Mouse (Mus musculus) cerebellum, postnatal 25 days (tissue): Measurements from ENCODE around the gene Stab1.
A peak's percentile ranks its signal among the peaks of the same experiment; 100 is the strongest.

Experiments used
- DNase-seq, 2 experiments: peaks; one replicate each; pipeline ENCODE4 v3.0.0; 2021; ENCODE audit warnings: mixed read lengths in 2 of 2

Stab1 gene

DNA sequence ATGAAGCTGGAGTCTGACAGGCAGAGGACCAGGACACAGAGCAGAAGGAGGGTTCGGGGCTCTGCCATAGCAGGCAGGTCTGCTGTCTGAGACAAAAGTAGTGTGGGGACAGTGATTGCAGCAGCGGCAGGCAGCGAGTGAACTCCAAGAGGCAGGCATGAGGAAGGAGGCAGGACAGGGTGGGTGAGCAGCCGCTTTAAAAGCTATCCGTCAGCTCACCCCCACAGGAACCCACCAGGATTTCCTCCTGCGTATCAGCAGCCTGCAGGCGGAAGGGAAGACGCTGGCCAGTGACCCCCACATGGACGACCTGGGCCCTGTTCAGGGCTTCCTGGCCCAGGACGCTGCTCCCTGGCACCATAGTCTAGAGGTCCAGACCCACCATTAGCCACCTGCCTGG is at the start of gene Stab1:
TSS of gene Stab1 (minus strand) at position 217 of the 400 bp plus-strand sequence.
- no peak for DNase-seq

GRCm38 (mm10) chr14:31217666-31218065 is 49.2 kb upstream of the Stab1 start, which contains the start of gene Sema3g:
TSS of gene Sema3g (plus strand) at chr14:31217860.
- DNase-seq: peak; percentile 83 to 85

GRCm38 (mm10) chr14:31216846-31217245 is 48.4 kb upstream of the Stab1 start, which contains the start of gene Nisch:
TSS of gene Nisch (minus strand) at chr14:31216946.
- DNase-seq: no peak

- DNase-seq: peak; percentile 81 to 87
These were observed 46.9 kb upstream of the Stab1 start for GRCm38 (mm10) chr14:31215157-31216002.

- no peak for DNase-seq
These were observed 46.2 kb upstream of the Stab1 start for GRCm38 (mm10) chr14:31214684-31215083.

GRCm38 (mm10) chr14:31213868-31214267 is 45.4 kb upstream of the Stab1 start:
- no peak for DNase-seq

GRCm38 (mm10) chr14:31212499-31212898 is 44.1 kb upstream of the Stab1 start:
- no peak for DNase-seq

DNA sequence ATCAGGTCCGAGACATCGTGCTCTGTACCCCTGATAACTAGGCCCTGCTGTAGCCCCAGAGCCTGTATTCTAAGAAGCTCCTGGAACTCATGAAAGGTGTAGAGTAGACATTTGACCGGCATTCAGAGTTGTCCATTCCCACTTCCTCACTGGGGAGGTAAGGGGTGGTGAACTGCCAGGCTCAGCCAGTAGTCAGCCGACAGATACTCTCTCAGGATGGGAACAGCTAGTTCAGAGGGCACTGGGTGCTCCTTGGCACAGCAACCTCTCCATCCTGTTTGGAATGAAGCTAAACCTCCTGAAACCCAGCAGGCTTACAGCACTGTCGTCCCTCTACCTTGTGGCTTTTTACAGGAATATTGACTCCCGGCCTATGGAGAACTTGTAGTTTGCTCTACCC is 43.4 kb upstream of the Stab1 start:
- no peak for DNase-seq

GRCm38 (mm10) chr14:31209133-31209557 is 40.7 kb upstream of the Stab1 start:
- no peak for DNase-seq

- no peak for DNase-seq
These were observed 39.6 kb upstream of the Stab1 start, which contains the start of gene Tnnc1 for GRCm38 (mm10) chr14:31208084-31208483. TSS of gene Tnnc1 (plus strand) at chr14:31208312.

- peak in 1 of 2 experiments; percentile 61 for DNase-seq
These were observed 38.8 kb upstream of the Stab1 start for GRCm38 (mm10) chr14:31207070-31207830.

DNA sequence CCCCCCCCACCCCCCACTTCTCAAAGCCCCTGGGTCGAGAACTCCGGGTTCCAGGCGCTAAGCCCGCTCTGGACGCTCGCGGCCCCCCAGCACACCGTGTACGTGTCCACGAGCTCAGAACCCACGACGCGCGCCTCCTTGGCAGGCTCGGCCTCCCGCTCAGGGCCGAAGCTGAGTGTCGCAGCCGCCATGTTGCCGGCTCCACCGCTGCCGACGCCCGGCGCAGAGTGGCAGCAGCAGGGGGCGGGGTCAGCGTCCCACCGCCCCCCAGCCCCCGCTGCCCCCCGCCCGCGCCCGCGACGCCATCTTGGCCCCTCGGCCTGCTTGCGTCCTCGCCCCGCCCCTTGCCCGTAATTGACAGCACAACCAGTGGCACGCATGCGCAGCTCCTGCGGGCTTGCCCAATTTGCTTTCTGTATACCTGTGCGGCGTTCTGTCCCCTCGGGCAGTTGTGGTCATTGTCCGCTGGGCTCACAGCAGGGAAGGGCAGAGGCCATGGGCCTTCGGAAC is 38.1 kb upstream of the Stab1 start:
- peak; percentile 96 to 99 for DNase-seq

DNA sequence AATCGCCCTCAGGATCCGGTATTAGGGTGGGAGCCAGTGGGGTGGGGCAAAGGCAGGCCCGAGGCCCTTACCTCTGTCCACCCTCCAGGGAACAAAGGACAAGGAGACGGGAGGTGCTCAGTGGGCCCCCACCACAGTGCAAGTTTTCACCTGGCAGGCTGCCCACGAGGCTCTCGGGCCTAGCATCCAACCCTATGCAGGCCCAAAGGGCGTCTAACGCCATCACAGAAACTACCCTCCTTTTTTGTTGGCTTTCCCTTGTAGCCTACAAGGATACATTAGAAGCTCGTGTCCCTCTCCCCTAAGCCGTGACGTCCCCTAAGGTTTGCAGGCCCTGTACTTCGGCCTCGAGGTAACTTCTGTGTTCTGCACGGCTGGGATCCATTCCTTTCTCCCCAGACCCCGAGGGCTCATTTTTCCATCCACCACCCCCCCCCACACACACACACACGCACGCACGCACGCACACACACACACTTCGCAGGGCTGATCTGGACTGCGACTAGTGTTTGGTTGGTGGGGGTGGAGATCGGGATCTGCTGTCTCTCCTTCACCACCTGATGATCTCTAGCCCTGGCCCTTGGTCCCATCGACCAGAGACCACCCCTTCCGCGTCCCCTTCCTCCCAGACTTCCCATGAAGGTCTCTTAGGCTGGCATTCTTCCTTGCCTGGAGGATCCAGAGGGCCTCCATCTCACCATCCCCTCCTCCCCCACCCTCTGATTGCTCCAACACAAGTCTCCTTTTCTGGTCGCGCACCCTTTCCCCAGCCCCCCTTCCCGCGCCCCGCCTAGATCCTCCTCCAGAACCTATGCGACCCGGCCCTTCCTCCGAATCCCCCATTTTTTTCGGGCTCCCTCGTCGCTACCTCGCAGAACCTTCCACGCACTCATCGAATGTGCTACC is 37.4 kb upstream of the Stab1 start:
- peak; percentile 73 to 78 for DNase-seq

GRCm38 (mm10) chr14:31205244-31205561 is 36.8 kb upstream of the Stab1 start:
- DNase-seq: no peak

- no peak for DNase-seq
These were observed 36.4 kb upstream of the Stab1 start for GRCm38 (mm10) chr14:31204844-31205243.

DNA sequence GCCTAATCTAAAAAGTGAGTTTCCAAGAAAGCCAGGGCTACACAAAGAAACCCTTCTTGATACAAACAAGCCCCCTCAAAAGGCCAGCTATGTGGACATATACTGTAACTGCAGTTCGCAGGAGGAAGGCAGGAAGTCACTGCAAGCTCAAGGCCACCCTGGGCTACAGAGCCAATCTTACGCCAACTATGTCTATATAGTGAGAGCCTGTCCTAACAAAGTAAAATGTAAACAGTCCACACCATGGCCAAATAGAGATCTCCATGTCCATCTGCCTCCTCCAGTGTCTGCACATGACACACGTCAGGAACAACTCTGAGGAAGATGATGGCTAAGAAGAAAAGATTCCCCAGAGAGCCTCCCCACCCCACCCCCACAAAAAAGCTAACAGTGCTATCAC is 31.6 kb upstream of the Stab1 start:
- DNase-seq: no peak

DNA sequence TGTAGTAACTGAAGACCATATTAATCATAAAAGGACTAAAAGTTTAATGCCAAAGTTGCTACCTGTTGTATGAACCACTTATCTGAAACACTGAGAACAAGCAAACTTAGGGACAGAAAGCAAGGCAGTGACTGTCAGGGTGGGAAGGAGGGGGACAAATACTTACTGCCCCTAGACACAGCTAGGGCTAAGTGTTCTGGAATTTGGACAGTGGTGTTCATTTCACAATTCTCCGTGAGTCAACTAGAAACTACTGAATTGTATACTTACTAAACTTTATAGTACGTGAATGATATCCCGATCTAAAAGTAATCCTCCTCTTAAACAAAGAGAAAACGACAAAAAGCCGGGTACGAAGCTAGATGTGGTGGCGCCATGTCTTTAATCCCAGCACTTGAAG is 31.2 kb upstream of the Stab1 start:
- DNase-seq: no peak

- peak; percentile 42 to 69 for DNase-seq
These were observed 29.4 kb upstream of the Stab1 start for GRCm38 (mm10) chr14:31197547-31198516.

- peak; percentile 52 to 72 for DNase-seq
These were observed 27.5 kb upstream of the Stab1 start for GRCm38 (mm10) chr14:31195968-31196367.

DNA sequence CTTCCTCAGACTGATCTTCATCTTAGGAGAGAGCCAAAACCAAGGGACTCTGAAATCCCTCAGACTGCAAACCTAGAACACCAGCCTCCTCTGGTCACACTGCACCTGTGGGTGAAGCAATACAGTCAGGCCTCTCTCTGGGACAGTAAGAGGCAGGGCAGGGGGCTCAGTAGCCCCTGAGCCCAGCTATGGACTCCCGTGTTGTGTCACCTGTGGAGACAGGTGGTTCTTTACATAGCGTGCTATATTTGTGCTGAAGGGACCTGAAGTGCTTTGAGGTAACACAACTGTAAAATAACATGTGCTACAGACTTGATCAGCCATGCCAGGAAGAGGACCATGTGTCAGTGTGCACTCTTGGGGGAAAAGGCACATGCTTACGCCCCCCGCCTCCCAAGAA is 27.1 kb upstream of the Stab1 start:
- no peak for DNase-seq

- DNase-seq: peak; percentile 70 to 81
These were observed 26.6 kb upstream of the Stab1 start for GRCm38 (mm10) chr14:31194891-31195513.
